Mouse (Mus musculus): Measurements from ENCODE around the gene Acbd7.

Gene Acbd7

GRCm38 (mm10) chr2:3387105-3387860 is 51.3 kb downstream of the Acbd7 start:
- no peak for DNase-seq
